Mouse (Mus musculus): ENCODE results near the gene Ano4.

Ano4 gene

GRCm38 (mm10) chr10:89280402-89280801, 64.2 kb downstream of the Ano4 start:
- DNase-seq (ENCODE audit: low spot score in 2 of 2) = no peak

DNA sequence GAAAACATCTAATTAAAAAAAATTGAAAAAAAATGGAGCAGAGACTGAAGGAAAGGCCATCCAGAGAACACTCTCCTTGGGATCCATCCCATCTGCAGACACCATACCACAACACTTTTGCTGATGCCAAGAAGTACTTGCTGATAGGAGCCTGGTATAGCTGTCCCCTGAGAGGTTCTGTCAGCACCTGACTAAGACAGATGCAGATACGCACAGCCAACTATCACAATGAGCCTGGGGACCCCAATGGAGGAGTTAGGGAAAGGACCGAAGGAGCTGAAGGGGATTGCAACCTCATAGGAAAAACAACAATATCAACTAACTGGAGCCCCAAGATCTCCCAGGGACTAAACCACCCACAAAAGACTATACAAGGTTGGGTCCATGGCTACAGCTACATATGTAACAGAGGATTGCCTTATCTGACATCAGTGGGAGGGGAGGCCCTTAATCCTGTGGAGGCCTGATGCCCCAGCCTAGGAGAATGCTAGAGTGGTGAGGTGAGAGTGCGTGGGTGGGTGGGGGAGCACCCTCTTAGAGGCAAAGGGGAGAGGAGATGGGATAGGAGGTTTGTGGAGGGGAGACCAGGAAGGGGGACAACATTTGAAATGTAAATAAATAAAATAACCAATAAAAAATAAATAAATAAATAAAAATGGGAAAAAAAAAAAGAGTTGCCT, 71.4 kb downstream of the Ano4 start:
- no peak for DNase-seq (ENCODE audit: low spot score in 2 of 2)

DNA sequence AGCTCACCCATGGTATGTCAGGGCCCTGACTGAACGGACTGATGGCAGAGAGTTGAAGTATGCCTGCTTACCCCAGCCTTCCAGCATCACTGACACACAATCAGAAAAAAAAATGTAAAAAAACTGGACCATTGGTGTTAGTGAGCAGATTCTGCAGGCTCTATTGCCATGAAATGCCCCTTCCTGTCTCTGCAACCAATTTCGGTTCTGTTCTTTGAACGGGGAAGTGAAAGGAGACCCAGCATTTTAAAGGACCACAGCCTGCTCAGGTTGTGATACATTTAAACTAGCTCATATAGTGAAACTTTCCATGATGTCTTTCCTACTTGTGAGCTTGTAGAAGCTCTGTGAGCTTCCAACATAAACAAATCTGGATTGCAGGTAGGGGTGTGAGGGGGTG, 77.2 kb downstream of the Ano4 start:
- DNase-seq (ENCODE audit: low spot score in 2 of 2) = no peak

GRCm38 (mm10) chr10:89263396-89263795, 81.2 kb downstream of the Ano4 start:
- no peak for DNase-seq (ENCODE audit: low spot score in 2 of 2)

- no peak for DNase-seq (ENCODE audit: low spot score in 2 of 2)
Measured at GRCm38 (mm10) chr10:89257457-89258381, 86.8 kb downstream of the Ano4 start.

DNA sequence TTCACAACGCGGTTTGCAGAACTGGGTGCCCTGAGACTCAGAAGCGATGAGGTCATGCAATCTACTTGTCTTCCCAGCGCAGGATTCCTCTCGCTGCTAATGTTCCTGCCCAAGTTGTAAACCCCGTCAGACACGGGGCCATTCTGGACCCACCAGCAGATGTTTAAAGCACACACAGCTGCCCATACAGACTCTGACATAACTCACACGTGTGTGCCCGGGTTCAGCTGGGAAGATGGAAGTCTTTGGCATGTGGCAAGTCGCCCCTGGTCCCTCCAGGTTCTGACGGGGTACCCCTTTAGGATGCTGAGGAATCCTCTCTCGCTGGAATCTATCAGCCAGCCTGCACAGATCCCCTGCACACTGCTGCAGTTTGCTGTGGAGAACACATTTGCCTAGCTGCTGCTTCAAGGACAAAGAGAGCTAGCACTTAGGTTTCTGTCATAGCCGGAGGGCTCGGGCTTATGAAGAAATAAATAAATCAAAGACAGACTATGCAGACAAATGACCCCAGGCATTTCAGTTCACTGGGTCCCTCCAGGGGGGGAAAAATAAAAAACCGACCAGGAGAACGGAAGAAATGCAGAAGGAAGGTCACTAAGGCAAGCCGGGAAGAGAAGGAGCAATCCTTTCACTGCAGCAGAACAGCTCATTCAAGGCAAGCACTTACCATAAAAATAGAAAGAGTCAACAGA, 87.7 kb downstream of the Ano4 start:
- DNase-seq (ENCODE audit: low spot score in 2 of 2) = no peak

- DNase-seq (ENCODE audit: low spot score in 2 of 2) = no peak
Measured at GRCm38 (mm10) chr10:89254765-89255164, 89.8 kb downstream of the Ano4 start.

GRCm38 (mm10) chr10:89253799-89254198, 90.8 kb downstream of the Ano4 start:
- DNase-seq (ENCODE audit: low spot score in 2 of 2) = no peak

DNA sequence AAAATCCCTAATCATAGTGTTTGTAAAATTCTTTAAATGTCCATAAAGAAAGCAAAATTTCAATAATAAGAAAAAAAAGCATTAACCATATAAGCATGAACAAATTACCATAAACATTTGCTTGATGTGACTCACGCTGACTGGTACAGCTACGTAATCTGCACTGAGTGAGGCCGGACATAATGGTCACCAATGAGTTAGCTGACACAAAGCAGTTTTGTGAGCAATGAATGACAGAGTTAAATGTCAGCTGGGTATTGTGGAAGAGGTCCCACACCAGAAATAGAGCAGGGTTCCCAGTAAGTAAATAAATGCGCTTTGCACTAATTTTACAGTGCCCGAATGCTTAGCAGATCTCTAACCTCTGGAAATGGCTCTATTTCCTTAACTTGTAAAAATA, 91.9 kb downstream of the Ano4 start:
- DNase-seq (ENCODE audit: low spot score in 2 of 2) = no peak

- no peak for DNase-seq (ENCODE audit: low spot score in 2 of 2)
Measured at GRCm38 (mm10) chr10:89243808-89244207, 100.8 kb downstream of the Ano4 start.

DNA sequence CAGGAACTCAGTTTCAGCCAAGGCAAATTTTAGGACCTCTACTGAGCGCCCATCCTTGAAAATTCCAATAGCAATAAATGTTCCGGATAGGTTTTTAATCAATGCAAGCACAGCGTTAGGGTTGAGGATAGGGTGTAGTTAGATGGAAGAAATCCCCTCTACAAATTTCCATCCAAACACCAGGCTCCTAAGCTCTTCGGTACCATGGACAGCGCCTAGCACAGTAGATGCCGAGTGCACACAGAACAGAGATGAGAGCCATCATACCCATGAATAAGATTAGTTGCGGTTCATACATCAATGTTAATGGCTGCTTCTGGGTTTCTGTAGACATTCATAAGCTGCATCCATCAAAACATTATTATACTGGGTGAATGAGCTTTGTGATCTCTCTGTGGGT, 120.0 kb downstream of the Ano4 start:
- DNase-seq (ENCODE audit: low spot score in 2 of 2) = no peak

DNA sequence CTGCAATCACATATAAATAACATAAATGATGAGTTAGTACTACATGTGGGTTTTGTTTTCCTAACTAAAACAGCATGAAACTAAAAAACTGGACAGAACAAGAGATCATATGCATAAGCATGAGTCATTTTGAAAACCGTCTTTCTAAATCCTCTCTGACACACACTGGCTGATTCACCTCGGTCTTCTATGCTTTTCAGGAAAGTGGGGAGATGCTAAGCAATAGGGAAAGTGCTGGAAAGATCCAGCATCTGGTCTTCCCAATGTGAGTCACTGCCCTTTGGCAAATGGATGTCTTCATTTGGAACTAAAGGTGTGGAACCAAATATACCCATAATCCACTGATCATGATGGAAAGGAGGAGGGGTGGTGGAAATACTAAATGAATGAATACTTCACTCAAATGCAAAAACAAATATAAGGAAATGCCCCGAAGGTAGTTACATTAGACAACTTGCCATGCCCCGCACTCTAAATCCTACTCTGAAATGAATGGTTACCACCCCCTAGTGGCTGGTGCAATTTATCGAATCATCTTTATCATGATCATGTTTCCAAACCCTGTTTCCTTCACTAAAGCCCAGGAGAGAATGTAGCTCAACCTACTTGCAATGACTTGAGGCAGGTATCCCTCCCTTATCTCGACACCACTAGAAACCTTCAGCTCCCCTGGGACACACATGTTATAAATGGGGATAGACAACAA, 122.1 kb downstream of the Ano4 start:
- no peak for DNase-seq (ENCODE audit: low spot score in 2 of 2)

DNA sequence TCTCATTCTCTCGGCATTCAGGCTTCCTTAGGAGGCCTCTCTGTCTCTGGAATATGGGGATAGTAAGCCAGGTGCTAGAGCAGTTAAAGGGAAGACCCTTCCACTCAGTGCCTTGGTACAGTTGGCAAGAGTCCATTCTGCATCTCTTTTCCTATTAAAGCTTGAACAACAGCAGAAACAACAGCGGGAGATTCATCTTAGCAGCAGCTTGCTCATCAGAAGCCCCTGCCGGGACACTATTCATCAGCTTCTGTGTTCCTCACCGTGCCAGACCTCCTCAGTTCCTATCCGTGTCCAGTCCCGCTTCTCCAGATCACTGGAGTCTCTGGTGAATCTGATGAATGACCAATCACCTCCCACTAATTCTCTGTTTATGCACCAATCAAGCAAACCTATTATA, 128.5 kb downstream of the Ano4 start:
- no peak for DNase-seq (ENCODE audit: low spot score in 2 of 2)

DNA sequence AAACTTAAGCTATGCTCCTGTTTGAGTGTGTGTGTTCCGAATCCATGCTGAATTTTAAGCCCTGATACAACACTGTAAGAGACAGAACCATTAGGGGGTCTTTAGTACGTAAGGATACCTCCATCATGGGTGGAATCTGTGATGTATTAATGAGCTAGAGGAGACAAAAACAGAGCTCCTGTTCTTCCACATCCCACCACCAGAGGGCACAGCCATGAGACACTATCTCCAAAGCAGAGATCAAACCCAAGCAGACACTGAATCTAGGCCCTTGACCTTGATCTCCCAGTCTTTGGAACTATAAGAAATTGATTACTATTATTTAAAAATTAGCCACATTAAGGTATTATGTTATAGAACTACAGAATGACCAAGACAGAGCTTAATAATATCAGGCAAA, 138.7 kb downstream of the Ano4 start:
- no peak for DNase-seq (ENCODE audit: low spot score in 2 of 2)

DNA sequence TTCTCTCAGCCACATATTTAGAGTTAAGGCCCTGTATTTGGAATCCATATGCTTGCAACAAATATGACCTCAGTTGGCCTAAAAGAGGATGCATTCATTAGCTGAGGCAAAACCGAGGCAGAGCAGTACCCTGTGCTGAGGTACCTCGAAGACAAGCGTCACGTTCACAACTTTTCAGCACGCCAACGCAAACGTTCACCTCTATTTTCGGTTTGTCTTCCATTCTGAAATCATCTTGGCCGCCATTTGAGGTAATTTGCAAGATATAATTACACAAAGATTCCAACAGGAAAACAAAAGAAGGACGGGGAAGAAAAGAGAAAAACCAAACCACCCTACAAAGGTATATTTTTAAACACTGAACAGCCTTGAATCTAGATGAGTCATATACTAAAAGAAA, 148.1 kb downstream of the Ano4 start:
- no peak for DNase-seq (ENCODE audit: low spot score in 2 of 2)

- no peak for DNase-seq (ENCODE audit: low spot score in 2 of 2)
Measured at GRCm38 (mm10) chr10:89195068-89195467, 149.5 kb downstream of the Ano4 start.

DNA sequence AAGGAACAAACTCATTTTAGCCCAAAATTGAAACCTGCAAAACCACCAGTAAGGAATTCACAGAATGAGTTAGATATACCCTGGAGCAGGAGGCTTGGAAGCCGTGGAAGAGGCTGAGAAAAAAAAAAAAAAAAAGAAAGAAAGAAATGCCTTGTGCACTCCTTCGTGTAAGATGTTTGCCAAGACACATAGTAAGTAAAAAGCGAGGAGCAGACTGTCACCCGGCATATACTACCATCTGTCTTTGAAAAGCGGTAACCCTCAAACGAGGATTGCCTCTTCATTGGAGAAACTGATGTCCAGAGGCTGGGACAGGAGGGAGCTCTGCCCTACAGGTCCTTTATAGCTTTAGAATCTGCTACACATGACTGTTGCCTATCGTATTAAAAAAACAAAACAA, 150.1 kb downstream of the Ano4 start:
- no peak for DNase-seq (ENCODE audit: low spot score in 2 of 2)

- DNase-seq (ENCODE audit: low spot score in 2 of 2) = no peak
Measured at GRCm38 (mm10) chr10:89177921-89178320, 166.6 kb downstream of the Ano4 start.

DNA sequence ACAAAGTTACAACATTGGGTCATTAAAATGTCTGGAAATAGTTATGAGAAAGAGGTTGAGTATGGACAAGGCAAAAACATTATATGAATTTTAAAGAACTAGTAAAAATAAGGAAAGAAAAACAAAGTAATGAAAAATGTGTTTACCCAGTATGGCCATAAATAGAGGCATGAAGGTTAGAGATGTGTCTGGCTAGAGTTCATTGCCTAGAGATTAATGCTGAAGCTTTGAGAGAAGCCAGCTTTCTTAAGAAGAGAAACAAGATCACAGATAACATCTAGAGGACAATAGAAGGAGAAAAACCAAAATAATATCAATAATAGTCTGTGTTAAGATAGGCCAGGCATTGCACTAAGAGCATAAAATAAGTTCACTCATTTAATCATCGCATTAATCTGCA, 180.0 kb downstream of the Ano4 start:
- no peak for DNase-seq (ENCODE audit: low spot score in 2 of 2)

GRCm38 (mm10) chr10:89155502-89155901, 189.1 kb downstream of the Ano4 start:
- no peak for DNase-seq (ENCODE audit: low spot score in 2 of 2)

DNA sequence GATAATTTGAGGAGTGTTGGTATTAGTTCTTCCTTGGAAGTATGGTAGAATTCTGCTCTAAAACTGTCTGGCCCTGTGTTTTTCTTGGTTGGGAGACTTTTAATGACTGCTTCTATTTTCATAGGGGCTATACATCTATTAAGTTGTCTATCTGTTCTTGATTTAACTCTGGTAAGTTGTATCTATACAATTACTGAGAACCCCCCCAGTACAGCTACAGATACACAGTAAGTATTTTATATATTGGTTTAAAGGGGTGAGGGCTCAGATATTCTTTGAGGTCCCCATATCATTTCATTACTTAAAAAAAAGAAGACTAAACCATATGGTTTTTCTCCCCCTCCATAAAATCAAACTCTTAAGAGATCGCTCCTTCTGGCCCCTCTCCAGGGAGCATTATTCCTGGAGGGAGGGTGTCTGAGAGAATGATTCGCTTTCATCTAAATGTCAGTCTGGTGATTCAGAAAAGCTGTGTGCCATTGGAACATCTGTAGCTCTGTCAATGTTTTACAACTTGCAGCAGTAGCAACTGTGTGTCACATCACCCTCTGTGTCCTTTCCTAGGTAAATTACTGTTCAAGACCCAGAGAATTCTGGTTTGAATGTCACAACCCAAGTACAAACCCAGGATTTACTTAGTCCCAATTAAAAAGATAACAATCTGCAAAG, 189.6 kb downstream of the Ano4 start:
- DNase-seq (ENCODE audit: low spot score in 2 of 2) = no peak

Measured in urinary bladder, postnatal 4 days (tissue).